Mouse (Mus musculus): ENCODE results near the gene Etfa. TPM values are rescaled to one million over a fixed set of nuclear protein-coding genes. Genes with fewer than 3 reads are reported as not detected.

Gene Etfa
- polyA plus RNA-seq, 1 experiment from 2014 or later = 396 TPM

DNA sequence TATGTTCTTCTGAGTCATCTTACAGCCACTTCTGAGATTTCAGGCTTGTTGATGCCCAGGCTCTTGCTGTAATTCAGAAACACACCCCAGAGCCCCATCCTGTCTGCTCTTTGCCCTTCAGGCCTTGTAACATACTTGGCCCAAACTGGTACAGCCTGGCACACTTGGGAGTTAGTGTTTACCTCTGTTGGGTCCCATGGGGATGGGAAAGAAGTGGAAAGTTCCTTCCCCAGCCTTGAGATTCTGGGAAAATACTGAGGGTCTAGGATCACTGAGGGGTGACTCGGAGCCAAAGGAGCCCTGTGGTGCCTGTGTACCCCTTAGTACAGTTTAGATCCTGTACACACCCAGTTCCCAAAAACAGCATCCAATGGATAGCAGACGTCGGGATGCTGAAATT, 90.3 kb downstream of the Etfa start:
- H3K4me1 ChIP-seq (ENCODE audit: control insufficient read depth in 2 of 2, insufficient read depth in 2 of 2, low read length in 2 of 2) = 0 out of 4 replicates have a peak, but pooled peaks cover 0 to under 1% of the 10 kb centered on the region in 2 experiments
- H3K27me3 ChIP-seq (ENCODE audit: control insufficient read depth, insufficient read depth, low read length) = peaks cover 24% of the 10 kb centered on the region
- H3K36me3 ChIP-seq (ENCODE audit: control insufficient read depth, insufficient read depth, low read length) = no peaks in the 10 kb centered on the region
- no peak overlapping the region for H3K4me2 ChIP-seq (ENCODE audit: low read length)
- no peak overlapping the region for H3K9ac ChIP-seq (ENCODE audit: low read length)
- H3K9me3 ChIP-seq (ENCODE audit: control insufficient read depth, low read length) = 0 out of 2 replicates have a peak, but pooled peaks cover 11% of the 10 kb centered on the region
- H3K27ac ChIP-seq (replicated peaks in 1 of 2; ENCODE audit: control insufficient read depth in 1 of 2, insufficient read depth in 1 of 2, low read depth in 2 of 2, low read length in 2 of 2) = no peak overlapping the region
- ATAC-seq (ENCODE audit: insufficient number of reproducible peaks, insufficient read depth, low FRiP score, low read depth) = no peak
- 89% methylated on average over 3 of the region's 3 CpGs for WGBS
- H3K4me3 ChIP-seq (ENCODE audit: control insufficient read depth in 1 of 2, insufficient read depth in 1 of 2, low read depth in 1 of 2, low read length in 2 of 2) = no peak overlapping the region

DNA sequence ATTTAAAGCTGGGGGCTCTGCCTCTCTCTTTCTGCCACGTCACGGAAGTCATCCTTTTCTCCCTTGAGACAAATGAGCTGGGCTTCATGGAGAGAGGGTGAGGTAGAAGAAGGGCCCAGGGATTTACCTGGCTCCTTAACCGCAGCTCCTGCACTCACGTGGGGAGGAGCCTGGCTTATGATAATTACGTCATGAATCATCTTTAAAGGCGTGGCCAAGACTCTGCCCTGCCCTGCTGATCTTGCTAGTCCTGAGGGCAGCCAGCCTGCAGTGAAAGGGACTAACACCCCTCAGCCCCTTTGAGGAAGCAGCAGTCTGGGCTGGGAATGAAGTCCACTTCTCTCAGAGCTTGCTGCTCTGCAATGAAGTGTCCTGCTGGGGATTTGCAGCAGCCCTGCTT, 100.9 kb downstream of the Etfa start:
- Histone ChIP-seq H3K4me2 (ENCODE audit: low read length) (no peak overlapping the region), H3K36me3 (ENCODE audit: control insufficient read depth, insufficient read depth, low read length) (no peaks in the 10 kb centered on the region), H3K9ac (ENCODE audit: low read length) (no peak overlapping the region), H3K27me3 (ENCODE audit: control insufficient read depth, insufficient read depth, low read length) (peaks cover 35% of the 10 kb centered on the region; the same call in 1 of the 2 replicates), H3K27ac (replicated peaks in 1 of 2; ENCODE audit: control insufficient read depth in 1 of 2, insufficient read depth in 1 of 2, low read depth in 2 of 2, low read length in 2 of 2) (no peak overlapping the region), H3K4me3 (ENCODE audit: control insufficient read depth in 1 of 2, insufficient read depth in 1 of 2, low read depth in 1 of 2, low read length in 2 of 2) (no peak overlapping the region), H3K4me1 (ENCODE audit: control insufficient read depth in 2 of 2, insufficient read depth in 2 of 2, low read length in 2 of 2) (no peaks in the 10 kb centered on the region), H3K9me3 (ENCODE audit: control insufficient read depth, low read length) (no peaks in the 10 kb centered on the region)
- 41% methylated on average over 6 of the region's 6 CpGs for WGBS
- no peak for ATAC-seq (ENCODE audit: insufficient number of reproducible peaks, insufficient read depth, low FRiP score, low read depth)

DNA sequence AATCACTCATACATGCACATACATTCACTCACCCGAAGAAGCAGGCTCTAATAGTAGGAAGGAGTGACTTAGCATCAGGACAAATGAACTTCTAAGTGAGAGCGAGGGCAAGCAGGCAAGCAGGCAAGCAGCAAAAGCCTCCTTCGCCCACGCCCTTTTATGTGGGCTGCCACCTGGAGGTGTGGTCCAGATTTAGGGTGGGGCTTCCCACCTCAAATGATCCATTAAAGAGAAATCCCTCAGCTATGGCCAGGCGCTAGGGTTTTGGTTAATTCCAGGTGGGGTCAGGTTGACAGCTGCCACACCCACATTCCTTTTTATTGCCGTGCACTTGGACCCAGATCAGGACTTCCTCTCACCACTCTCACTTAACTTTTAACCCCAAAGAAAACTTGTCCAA, 101.6 kb downstream of the Etfa start:
- H3K4me1 ChIP-seq (ENCODE audit: control insufficient read depth in 2 of 2, insufficient read depth in 2 of 2, low read length in 2 of 2) = no peaks in the 10 kb centered on the region
- no peak overlapping the region for H3K4me3 ChIP-seq (ENCODE audit: control insufficient read depth in 1 of 2, insufficient read depth in 1 of 2, low read depth in 1 of 2, low read length in 2 of 2)
- H3K9ac ChIP-seq (ENCODE audit: low read length) = no peak overlapping the region
- no peaks in the 10 kb centered on the region for H3K36me3 ChIP-seq (ENCODE audit: control insufficient read depth, insufficient read depth, low read length)
- H3K4me2 ChIP-seq (ENCODE audit: low read length) = no peak overlapping the region
- ATAC-seq (ENCODE audit: insufficient number of reproducible peaks, insufficient read depth, low FRiP score, low read depth) = no peak
- peaks cover 30% of the 10 kb centered on the region; the same call in 1 of the 2 replicates for H3K27me3 ChIP-seq (ENCODE audit: control insufficient read depth, insufficient read depth, low read length)
- no peak overlapping the region for H3K27ac ChIP-seq (replicated peaks in 1 of 2; ENCODE audit: control insufficient read depth in 1 of 2, insufficient read depth in 1 of 2, low read depth in 2 of 2, low read length in 2 of 2)
- WGBS = 50% methylated on average over 6 of the region's 6 CpGs
- no peaks in the 10 kb centered on the region for H3K9me3 ChIP-seq (ENCODE audit: control insufficient read depth, low read length)

DNA sequence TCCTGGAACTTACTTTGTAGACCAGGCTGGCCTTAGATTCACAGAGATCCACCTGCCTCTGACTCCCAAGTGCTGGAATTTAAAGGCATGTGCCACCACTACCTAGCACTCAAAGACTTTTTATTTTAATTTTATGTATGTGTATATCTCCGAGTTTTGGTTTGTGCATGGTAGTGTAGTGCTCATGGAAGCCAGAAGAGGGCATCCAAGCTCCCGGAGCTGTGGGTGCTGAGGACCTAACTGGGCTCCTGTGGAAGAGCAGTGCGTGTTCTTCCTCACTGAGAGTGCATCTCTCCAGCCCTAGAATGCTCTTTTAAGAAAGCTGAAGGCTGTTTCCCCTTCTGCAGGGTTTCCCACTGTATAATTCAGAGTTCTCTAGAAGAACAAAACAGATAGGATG, 102.2 kb downstream of the Etfa start:
- no peak overlapping the region for H3K9ac ChIP-seq (ENCODE audit: low read length)
- H3K36me3 ChIP-seq (ENCODE audit: control insufficient read depth, insufficient read depth, low read length) = no peaks in the 10 kb centered on the region
- ATAC-seq (ENCODE audit: insufficient number of reproducible peaks, insufficient read depth, low FRiP score, low read depth) = no peak
- H3K27me3 ChIP-seq (ENCODE audit: control insufficient read depth, insufficient read depth, low read length) = peaks cover 28% of the 10 kb centered on the region; the same call in 1 of the 2 replicates
- no peaks in the 10 kb centered on the region for H3K4me1 ChIP-seq (ENCODE audit: control insufficient read depth in 2 of 2, insufficient read depth in 2 of 2, low read length in 2 of 2)
- H3K9me3 ChIP-seq (ENCODE audit: control insufficient read depth, low read length) = no peaks in the 10 kb centered on the region
- no peak overlapping the region for H3K4me3 ChIP-seq (ENCODE audit: control insufficient read depth in 1 of 2, insufficient read depth in 1 of 2, low read depth in 1 of 2, low read length in 2 of 2)
- no peak overlapping the region for H3K27ac ChIP-seq (replicated peaks in 1 of 2; ENCODE audit: control insufficient read depth in 1 of 2, insufficient read depth in 1 of 2, low read depth in 2 of 2, low read length in 2 of 2)
- H3K4me2 ChIP-seq (ENCODE audit: low read length) = no peak overlapping the region
- 36% methylated on average over 3 of the region's 3 CpGs for WGBS

DNA sequence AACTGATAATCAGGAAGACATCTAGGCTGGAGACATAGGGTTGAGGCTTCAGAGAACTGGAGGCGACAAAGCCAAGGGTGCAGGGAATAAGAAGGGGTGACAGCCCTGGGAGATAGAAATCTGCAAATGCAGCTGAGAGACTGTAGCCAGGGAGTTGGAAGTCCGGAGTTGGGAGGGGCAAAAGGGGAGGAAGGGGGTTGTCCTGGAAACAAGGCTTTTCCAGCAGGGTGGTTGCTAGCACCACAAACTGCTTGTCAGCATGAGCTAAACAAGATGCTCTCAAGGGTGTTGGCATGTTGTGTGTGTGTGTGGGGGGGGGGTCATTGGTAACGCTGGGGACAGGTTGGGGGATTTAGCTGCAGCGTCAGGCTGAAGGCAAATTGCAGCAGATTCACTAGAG, 103.2 kb downstream of the Etfa start:
- Histone ChIP-seq H3K4me1 (ENCODE audit: control insufficient read depth in 2 of 2, insufficient read depth in 2 of 2, low read length in 2 of 2) (no peaks in the 10 kb centered on the region), H3K4me3 (ENCODE audit: control insufficient read depth in 1 of 2, insufficient read depth in 1 of 2, low read depth in 1 of 2, low read length in 2 of 2) (no peak overlapping the region), H3K27me3 (ENCODE audit: control insufficient read depth, insufficient read depth, low read length) (peaks cover 27% of the 10 kb centered on the region; the same call in 1 of the 2 replicates), H3K27ac (replicated peaks in 1 of 2; ENCODE audit: control insufficient read depth in 1 of 2, insufficient read depth in 1 of 2, low read depth in 2 of 2, low read length in 2 of 2) (no peak overlapping the region), H3K9ac (ENCODE audit: low read length) (no peak overlapping the region), H3K9me3 (ENCODE audit: control insufficient read depth, low read length) (no peaks in the 10 kb centered on the region), H3K4me2 (ENCODE audit: low read length) (no peak overlapping the region), H3K36me3 (ENCODE audit: control insufficient read depth, insufficient read depth, low read length) (no peaks in the 10 kb centered on the region)
- ATAC-seq (ENCODE audit: insufficient number of reproducible peaks, insufficient read depth, low FRiP score, low read depth) = no peak
- 31% methylated on average over 4 of the region's 4 CpGs for WGBS

DNA sequence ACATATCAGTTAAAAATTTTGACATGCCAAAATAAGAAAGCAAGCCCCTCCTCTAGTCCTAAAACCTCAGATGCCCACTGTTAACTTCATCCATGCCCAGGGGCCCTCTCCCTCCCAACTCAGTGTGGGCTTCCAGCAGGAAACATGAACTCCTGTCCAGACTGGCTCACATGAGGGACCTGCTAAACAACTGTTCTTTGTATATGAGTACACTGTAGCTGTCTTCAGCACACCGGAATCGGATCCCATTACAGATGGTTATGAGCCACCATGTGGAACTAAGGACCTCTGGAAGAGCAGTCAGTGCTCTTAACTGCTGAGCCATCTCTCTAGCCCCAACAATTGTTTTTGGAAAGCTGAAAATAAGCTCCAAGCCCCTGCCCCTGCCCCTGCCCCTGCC, 105.3 kb downstream of the Etfa start:
- WGBS = 75% methylated on average over 2 of the region's 2 CpGs
- no peak for ATAC-seq (ENCODE audit: insufficient number of reproducible peaks, insufficient read depth, low FRiP score, low read depth)

DNA sequence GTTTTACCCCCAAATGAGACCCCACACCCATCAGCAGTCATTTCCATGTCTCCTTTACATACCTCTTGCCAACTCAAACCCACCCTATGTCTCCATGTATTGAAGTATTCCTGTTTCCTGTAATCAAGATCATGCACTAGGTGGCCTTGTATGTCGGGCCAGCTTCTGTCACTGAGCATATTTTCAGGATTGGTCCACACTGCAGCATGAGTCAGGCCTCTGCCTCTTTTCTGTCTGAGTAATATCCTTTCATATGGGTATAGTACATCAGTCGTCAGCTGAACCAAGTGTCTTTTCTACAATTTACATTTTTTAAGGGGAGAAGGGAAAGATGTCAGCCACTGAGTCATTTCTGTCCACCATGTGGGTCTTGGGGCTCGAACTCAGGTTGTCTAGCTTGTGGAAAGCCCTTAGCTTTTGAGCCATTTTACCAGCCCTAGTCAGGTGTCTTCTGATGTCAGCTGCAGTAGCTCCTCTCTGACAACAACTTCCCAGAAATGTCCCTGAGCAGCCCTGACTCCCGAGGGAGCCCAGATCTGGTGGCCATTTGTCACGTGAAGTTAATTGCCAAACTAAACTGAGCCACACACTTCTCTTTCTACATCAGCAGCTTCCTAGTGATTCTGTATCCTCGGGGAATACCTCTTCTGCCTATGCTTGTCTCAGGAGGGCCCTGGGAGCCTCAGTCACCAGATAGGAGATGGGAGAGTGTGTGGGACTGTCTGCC, 106.9 kb downstream of the Etfa start:
- H3K9me3 ChIP-seq (ENCODE audit: control insufficient read depth, low read length) = no peaks in the 10 kb centered on the region
- WGBS = 67% methylated on average over 6 of the region's 6 CpGs
- no peaks in the 10 kb centered on the region for H3K4me1 ChIP-seq (ENCODE audit: control insufficient read depth in 2 of 2, insufficient read depth in 2 of 2, low read length in 2 of 2)
- no peaks in the 10 kb centered on the region for H3K36me3 ChIP-seq (ENCODE audit: control insufficient read depth, insufficient read depth, low read length)
- H3K27ac ChIP-seq (replicated peaks in 1 of 2; ENCODE audit: control insufficient read depth in 1 of 2, insufficient read depth in 1 of 2, low read depth in 2 of 2, low read length in 2 of 2) = no peak overlapping the region
- peaks cover 10% of the 10 kb centered on the region; the same call in 1 of the 2 replicates for H3K27me3 ChIP-seq (ENCODE audit: control insufficient read depth, insufficient read depth, low read length)
- H3K4me3 ChIP-seq (ENCODE audit: control insufficient read depth in 1 of 2, insufficient read depth in 1 of 2, low read depth in 1 of 2, low read length in 2 of 2) = no peak overlapping the region
- H3K4me2 ChIP-seq (ENCODE audit: low read length) = no peak overlapping the region
- H3K9ac ChIP-seq (ENCODE audit: low read length) = no peak overlapping the region
- ATAC-seq (ENCODE audit: insufficient number of reproducible peaks, insufficient read depth, low FRiP score, low read depth) = no peak

More for the DNA sequence above, 105.3 kb downstream of the Etfa start:
- Histone ChIP-seq H3K27me3 (ENCODE audit: control insufficient read depth, insufficient read depth, low read length) (peaks cover 13% of the 10 kb centered on the region; the same call in 1 of the 2 replicates), H3K4me1 (ENCODE audit: control insufficient read depth in 2 of 2, insufficient read depth in 2 of 2, low read length in 2 of 2) (no peaks in the 10 kb centered on the region), H3K4me2 (ENCODE audit: low read length) (no peak overlapping the region), H3K36me3 (ENCODE audit: control insufficient read depth, insufficient read depth, low read length) (no peaks in the 10 kb centered on the region), H3K9me3 (ENCODE audit: control insufficient read depth, low read length) (no peaks in the 10 kb centered on the region), H3K4me3 (ENCODE audit: control insufficient read depth in 1 of 2, insufficient read depth in 1 of 2, low read depth in 1 of 2, low read length in 2 of 2) (no peak overlapping the region), H3K9ac (ENCODE audit: low read length) (no peak overlapping the region), H3K27ac (replicated peaks in 1 of 2; ENCODE audit: control insufficient read depth in 1 of 2, insufficient read depth in 1 of 2, low read depth in 2 of 2, low read length in 2 of 2) (no peak overlapping the region)
